Mouse (Mus musculus): ENCODE measurements around the gene Zeb2. TPM values are rescaled to one million over a fixed set of nuclear protein-coding genes. Genes with fewer than 3 reads are reported as not detected.

Gene Zeb2
- 34.5 and 37.4 TPM in 2 replicates for polyA plus RNA-seq (2015; fragmentation: Nextera tagmentation; extraction: Ambion mirVana)

DNA sequence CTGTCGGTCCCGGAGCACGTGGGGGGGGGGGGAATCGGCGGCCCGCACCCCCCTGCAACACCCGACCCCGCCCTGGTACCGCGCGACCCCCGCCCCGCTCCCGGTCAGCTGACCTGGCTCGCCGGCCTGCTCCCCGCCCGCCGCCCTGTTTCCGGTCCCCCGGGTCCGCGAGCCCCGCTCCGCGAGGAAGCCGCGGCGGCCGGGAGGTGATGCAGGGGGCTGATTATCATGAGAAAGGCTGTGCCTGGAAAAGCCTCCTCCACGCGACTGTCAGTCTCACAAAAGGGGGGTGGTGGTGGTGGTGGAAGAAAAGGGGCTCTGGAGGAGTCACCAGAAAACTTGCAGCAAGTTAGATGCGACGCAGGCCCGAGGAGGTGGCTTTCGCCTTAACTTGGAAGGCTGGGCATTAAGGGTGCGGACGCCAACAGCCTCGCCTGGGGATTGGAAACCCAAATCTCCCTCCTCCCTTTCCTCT, at the start of gene Zeb2:
Zeb2 (minus strand) TSS at position 309 of the 475 bp plus-strand sequence.
- Histone ChIP-seq H3K4me3 (replicated peaks) (peak within 1 kb of the TSS; percentile 48), H3K36me3 (no peaks in the 10 kb centered on the region), H3K27me3 (replicated peaks) (0 out of 2 replicates have a peak, but pooled peaks cover 8% of the 10 kb centered on the region), H3K9ac (peak within 1 kb of the TSS; percentile 37), H3K9me3 (no peaks in the 10 kb centered on the region), H3K4me2 (replicated peaks) (peak within 1 kb of the TSS; percentile 80), H3K27ac (peak within 1 kb of the TSS; percentile 81), H3K4me1 (replicated peaks) (peaks cover 6% of the 10 kb centered on the region; the same call in 1 of the 2 replicates)
- peak; percentile 72 for ATAC-seq
- under 1% methylated on average over 30 of the region's 39 CpGs for WGBS

DNA sequence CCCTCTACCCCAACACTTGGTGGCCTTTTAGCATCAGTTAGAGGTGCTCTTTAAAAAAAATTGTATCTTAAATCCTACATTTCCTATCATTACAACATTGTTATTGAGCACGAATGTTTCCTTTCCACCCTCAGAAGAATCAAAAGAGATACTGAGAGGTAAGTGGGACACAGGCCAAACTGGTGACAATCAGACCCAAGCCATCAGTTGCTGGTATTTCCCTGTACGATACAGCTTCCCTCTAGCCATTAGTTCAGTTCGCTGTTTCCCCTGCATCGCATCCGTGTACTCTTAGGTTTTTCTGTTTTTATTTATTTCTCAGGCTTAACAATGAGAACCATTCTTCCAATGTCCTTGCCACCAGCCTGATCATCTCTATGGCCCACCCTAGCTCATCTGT, 41.6 kb upstream of the Zeb2 start:
- H3K4me2 ChIP-seq (replicated peaks) = no peak overlapping the region
- H3K9ac ChIP-seq = no peak overlapping the region
- H3K4me1 ChIP-seq (replicated peaks) = no peaks in the 10 kb centered on the region
- WGBS = 89% methylated on average over 5 of the region's 5 CpGs
- H3K36me3 ChIP-seq = no peaks in the 10 kb centered on the region
- no peaks in the 10 kb centered on the region for H3K27me3 ChIP-seq (replicated peaks)
- no peaks in the 10 kb centered on the region for H3K9me3 ChIP-seq
- no peak for ATAC-seq
- no peak overlapping the region for H3K27ac ChIP-seq
- H3K4me3 ChIP-seq (replicated peaks) = no peak overlapping the region

DNA sequence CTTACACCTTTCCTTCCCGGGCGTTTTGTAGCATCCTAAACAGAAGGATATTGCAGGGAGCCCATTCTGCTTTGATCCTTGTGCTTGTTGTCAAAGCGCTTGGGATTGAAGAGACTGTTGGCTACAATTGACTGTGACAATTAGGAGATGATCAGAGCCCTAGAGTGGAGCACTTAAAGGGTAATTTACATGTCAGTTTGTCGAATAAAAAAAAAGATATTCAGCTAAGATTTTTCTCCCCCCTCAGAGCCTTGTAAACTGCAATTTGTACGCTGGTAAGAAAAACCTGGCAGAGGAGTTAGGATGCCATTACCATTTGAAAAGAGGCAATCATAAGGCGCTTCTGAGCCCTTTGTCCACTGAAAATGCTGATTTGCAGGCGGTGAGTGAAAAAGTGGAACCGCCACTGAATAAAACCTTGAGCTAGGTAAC, 41.2 kb upstream of the Zeb2 start:
- no peaks in the 10 kb centered on the region for H3K27me3 ChIP-seq (replicated peaks)
- no peak overlapping the region for H3K9ac ChIP-seq
- no peak for ATAC-seq
- 48% methylated on average over 8 of the region's 8 CpGs for WGBS
- H3K4me1 ChIP-seq (replicated peaks) = no peaks in the 10 kb centered on the region
- H3K4me3 ChIP-seq (replicated peaks) = no peak overlapping the region
- no peak overlapping the region for H3K4me2 ChIP-seq (replicated peaks)
- H3K9me3 ChIP-seq = no peaks in the 10 kb centered on the region
- no peaks in the 10 kb centered on the region for H3K36me3 ChIP-seq
- no peak overlapping the region for H3K27ac ChIP-seq

DNA sequence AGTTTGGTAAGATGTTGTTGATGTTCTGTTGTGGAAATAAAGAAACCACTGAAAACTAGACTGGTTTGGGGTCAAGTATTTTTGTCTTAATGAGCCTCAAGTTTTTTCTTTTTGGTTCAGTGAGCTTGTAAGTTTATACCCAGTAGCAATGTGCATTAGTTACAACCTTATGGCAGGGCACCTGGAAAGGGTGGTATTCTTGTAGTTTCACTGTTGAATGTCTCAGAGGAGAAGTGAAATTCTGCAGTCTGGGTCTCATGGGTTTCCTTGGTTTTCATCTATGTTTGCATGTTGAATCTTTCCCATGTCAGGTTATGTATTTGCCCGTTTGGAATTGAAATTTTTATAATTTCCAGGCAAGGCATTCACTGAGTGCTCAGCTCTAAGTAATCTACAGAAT, 36.1 kb upstream of the Zeb2 start:
- Histone ChIP-seq H3K9me3 (no peaks in the 10 kb centered on the region), H3K4me1 (replicated peaks) (no peaks in the 10 kb centered on the region), H3K27ac (no peak overlapping the region), H3K4me2 (replicated peaks) (no peak overlapping the region), H3K27me3 (replicated peaks) (no peaks in the 10 kb centered on the region), H3K4me3 (replicated peaks) (no peak overlapping the region), H3K36me3 (no peaks in the 10 kb centered on the region), H3K9ac (no peak overlapping the region)
- no peak for ATAC-seq
- WGBS = 64% methylated on average over 1 of the region's 1 CpGs

DNA sequence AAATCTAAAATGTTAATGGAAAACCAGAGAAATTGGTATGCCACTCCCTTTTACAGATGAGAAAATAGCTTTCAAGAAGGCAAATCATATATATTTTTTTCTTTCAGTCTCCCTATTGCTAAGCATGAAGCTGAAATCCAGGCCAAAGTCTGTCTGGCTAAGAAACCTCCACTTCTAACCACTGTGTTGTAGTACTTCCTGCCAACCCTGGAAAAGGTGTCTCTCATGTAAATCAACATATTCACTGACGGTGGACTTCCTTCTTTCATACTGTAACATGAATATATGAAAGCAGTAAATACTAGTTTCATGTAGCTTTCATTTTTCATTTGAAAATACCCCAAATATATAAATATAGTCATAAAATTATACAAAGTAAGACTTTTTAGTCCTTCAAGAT, 26.0 kb upstream of the Zeb2 start:
- H3K27ac ChIP-seq = no peak overlapping the region
- H3K9me3 ChIP-seq = no peaks in the 10 kb centered on the region
- no peak overlapping the region for H3K4me3 ChIP-seq (replicated peaks)
- H3K4me1 ChIP-seq (replicated peaks) = no peaks in the 10 kb centered on the region
- ATAC-seq = no peak
- H3K27me3 ChIP-seq (replicated peaks) = no peaks in the 10 kb centered on the region
- H3K9ac ChIP-seq = no peak overlapping the region
- H3K4me2 ChIP-seq (replicated peaks) = no peak overlapping the region
- 82% methylated on average over 1 of the region's 1 CpGs for whole genome bisulfite sequencing
- no peaks in the 10 kb centered on the region for H3K36me3 ChIP-seq

DNA sequence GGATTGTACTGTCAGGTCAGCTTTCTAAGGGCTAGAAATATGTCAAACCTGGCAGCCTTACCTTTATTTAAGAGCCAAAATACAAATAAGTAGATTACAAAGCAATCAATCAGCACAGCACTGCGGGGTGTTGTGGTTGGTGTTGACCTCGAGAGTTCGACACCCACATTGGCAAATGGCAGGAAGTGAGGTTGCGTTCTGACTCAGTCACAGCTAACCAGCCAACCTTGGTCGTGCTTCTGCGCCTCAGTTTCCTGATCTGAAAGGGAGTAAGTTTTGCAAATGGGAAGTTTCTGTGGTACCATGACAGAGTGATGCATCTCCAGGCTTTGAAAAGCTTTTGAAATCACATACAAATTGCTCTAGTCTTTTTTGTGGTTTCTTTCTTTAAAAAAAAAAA, 21.7 kb upstream of the Zeb2 start:
- WGBS = 85% methylated on average over 6 of the region's 6 CpGs
- no peak overlapping the region for H3K4me3 ChIP-seq (replicated peaks)
- no peak for ATAC-seq
- no peak overlapping the region for H3K4me2 ChIP-seq (replicated peaks)
- H3K4me1 ChIP-seq (replicated peaks) = no peaks in the 10 kb centered on the region
- no peaks in the 10 kb centered on the region for H3K27me3 ChIP-seq (replicated peaks)
- no peak overlapping the region for H3K9ac ChIP-seq
- H3K36me3 ChIP-seq = no peaks in the 10 kb centered on the region
- no peaks in the 10 kb centered on the region for H3K9me3 ChIP-seq
- H3K27ac ChIP-seq = no peak overlapping the region

DNA sequence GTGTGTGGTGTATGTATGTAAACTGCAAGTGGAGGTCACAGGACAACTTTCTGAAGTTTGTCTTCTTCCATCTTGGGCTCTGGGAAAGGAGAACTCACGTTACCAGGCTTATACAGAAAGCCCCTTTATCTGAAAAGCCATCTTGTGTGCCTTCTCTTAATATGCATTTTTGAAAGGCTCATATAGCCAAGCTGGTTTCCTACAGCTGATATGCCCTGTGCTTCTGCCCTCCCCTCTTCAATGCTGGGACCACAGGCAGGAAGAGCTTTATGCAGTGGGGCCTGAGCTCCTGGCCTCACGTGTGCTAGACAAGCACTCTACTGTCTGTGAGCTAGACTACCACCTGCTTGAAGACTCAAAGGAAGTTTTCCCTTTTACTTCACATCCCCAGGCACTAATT, 19.6 kb upstream of the Zeb2 start:
- H3K4me3 ChIP-seq (replicated peaks) = no peak overlapping the region
- no peaks in the 10 kb centered on the region for H3K36me3 ChIP-seq
- no peaks in the 10 kb centered on the region for H3K4me1 ChIP-seq (replicated peaks)
- H3K9me3 ChIP-seq = no peaks in the 10 kb centered on the region
- no peak overlapping the region for H3K9ac ChIP-seq
- H3K4me2 ChIP-seq (replicated peaks) = no peak overlapping the region
- ATAC-seq = no peak
- no peak overlapping the region for H3K27ac ChIP-seq
- H3K27me3 ChIP-seq (replicated peaks) = no peaks in the 10 kb centered on the region
- 59% methylated on average over 2 of the region's 2 CpGs for WGBS

DNA sequence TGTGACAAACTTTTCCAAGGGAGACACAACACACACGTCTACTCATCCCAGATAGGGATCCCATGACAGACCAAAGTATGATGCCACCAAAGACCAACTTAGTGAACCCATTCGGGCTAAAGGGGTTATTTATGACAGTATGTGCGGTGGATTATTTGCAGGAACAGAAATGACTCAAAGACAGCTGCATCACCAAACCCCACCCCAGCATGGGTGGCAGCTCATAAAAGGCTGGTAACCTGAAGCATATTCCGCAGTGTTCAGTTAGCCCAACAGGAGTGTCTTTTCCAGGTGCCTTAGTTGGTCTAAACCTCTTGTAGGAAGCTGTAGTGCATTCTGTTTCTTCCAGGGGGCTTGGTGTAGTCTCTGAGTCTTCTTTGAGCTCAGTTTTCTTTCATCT, 16.0 kb upstream of the Zeb2 start:
- 86% methylated on average over 4 of the region's 4 CpGs for WGBS
- no peak overlapping the region for H3K27ac ChIP-seq
- no peaks in the 10 kb centered on the region for H3K27me3 ChIP-seq (replicated peaks)
- H3K4me1 ChIP-seq (replicated peaks) = no peaks in the 10 kb centered on the region
- H3K4me3 ChIP-seq (replicated peaks) = no peak overlapping the region
- no peak overlapping the region for H3K9ac ChIP-seq
- no peak overlapping the region for H3K4me2 ChIP-seq (replicated peaks)
- no peak for ATAC-seq
- H3K9me3 ChIP-seq = no peaks in the 10 kb centered on the region
- H3K36me3 ChIP-seq = no peaks in the 10 kb centered on the region

DNA sequence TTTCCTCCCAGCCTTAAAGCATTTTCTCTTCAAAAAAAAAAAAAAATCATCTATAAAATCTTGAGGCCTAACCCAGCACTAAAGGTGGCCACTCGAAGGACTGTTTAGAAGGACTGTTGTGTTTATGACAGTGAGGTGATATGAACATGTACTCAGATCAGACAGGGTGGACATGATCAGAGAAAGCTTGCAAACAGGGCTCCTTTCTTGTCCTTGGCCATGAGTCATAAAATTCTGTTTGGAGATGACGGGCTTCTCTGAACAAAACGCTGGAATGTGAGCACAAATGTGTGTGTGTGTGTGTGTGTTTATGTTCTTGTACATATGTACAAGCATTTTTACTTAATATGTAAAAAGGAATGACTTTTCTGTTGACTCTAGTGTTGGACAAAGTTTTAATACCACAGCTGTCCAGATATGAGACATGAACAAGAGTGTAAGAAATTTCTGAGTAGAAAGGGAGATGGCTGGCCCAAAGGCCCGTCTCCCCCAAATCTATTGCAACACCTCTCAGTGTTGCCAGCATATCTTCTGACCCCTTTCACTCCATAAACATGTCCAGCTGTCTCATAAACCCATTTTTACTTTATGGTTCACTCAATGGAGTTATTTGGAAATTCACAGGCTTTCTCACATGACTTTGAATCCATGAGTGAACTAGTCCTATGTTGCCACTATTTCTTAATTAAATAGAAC, 13.4 kb upstream of the Zeb2 start:
- no peak overlapping the region for H3K4me2 ChIP-seq (replicated peaks)
- H3K9me3 ChIP-seq = no peaks in the 10 kb centered on the region
- H3K27ac ChIP-seq = no peak overlapping the region
- H3K4me1 ChIP-seq (replicated peaks) = no peaks in the 10 kb centered on the region
- no peak for ATAC-seq
- no peak overlapping the region for H3K9ac ChIP-seq
- WGBS = 71% methylated on average over 4 of the region's 4 CpGs
- no peaks in the 10 kb centered on the region for H3K27me3 ChIP-seq (replicated peaks)
- H3K4me3 ChIP-seq (replicated peaks) = no peak overlapping the region
- H3K36me3 ChIP-seq = no peaks in the 10 kb centered on the region

DNA sequence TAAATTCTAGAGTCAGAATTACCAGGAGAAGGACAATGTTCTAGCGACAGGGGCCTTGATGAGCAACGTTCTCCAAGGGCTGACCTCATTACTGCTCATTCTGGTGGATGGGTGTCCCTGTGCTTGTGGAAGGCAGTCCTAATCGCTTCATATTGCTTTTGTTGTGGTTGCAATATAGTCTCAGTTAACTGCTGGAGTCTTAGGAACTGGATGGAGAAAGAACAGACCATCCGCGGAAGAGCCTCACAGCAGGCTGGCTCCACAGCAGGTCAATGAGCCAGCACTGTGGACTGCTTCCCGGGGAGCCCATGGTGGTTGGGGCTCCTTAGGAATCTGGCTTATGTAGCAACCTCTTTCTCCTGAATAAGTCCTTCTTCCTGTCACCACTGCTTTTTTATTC, 12.4 kb upstream of the Zeb2 start:
- no peak overlapping the region for H3K4me3 ChIP-seq (replicated peaks)
- H3K9me3 ChIP-seq = no peaks in the 10 kb centered on the region
- H3K9ac ChIP-seq = no peak overlapping the region
- H3K4me2 ChIP-seq (replicated peaks) = no peak overlapping the region
- no peak for ATAC-seq
- no peaks in the 10 kb centered on the region for H3K27me3 ChIP-seq (replicated peaks)
- H3K36me3 ChIP-seq = no peaks in the 10 kb centered on the region
- WGBS = 56% methylated on average over 6 of the region's 6 CpGs
- no peaks in the 10 kb centered on the region for H3K4me1 ChIP-seq (replicated peaks)
- H3K27ac ChIP-seq = no peak overlapping the region

DNA sequence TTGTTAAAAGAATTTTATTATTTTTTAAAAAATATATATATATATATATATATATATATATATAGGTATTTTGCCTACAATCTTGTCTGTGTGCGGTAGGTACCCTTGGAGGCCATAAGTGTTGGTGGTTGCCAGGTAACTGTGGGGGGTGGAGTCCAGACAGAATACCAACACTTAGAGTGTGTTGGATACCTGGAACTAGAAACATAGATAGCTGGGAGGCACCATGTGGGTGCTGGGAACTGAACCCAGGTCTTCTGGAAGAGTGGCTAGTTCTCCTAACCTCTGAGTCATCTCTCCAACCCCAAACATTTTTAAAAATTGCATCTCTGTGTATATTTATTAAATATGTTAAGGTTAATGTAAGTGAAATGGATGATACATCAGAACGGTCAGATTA, 11.5 kb upstream of the Zeb2 start:
- WGBS = 99% methylated on average over 2 of the region's 2 CpGs
- Histone ChIP-seq H3K36me3 (no peaks in the 10 kb centered on the region), H3K27ac (no peak overlapping the region), H3K4me1 (replicated peaks) (no peaks in the 10 kb centered on the region), H3K4me2 (replicated peaks) (no peak overlapping the region), H3K9ac (no peak overlapping the region), H3K4me3 (replicated peaks) (no peak overlapping the region), H3K9me3 (no peaks in the 10 kb centered on the region), H3K27me3 (replicated peaks) (no peaks in the 10 kb centered on the region)
- no peak for ATAC-seq

DNA sequence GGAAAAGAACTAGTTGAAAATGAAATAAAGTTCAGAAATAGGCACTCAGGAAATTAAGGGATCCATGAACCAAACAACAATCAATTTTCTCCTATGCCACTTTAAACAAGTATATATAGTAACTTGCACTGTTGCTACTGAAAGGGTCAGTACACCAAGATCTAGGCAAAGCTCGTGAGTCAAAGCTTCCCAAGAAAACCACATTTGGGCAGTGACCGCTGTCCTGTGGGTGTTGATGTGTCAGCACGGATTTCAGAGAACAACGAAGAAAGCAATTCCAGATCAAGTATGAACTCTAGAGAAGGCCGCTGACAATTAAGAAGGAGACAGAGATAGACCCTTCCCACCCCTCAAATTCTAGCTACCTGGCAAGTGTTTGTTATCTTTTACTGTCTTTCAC, 9.2 kb upstream of the Zeb2 start:
- no peak overlapping the region for H3K9ac ChIP-seq
- H3K4me2 ChIP-seq (replicated peaks) = no peak overlapping the region
- no peaks in the 10 kb centered on the region for H3K9me3 ChIP-seq
- H3K36me3 ChIP-seq = no peaks in the 10 kb centered on the region
- no peaks in the 10 kb centered on the region for H3K27me3 ChIP-seq (replicated peaks)
- H3K4me1 ChIP-seq (replicated peaks) = no peaks in the 10 kb centered on the region
- no peak overlapping the region for H3K27ac ChIP-seq
- H3K4me3 ChIP-seq (replicated peaks) = no peak overlapping the region
- no peak for ATAC-seq
- WGBS = 90% methylated on average over 5 of the region's 5 CpGs

DNA sequence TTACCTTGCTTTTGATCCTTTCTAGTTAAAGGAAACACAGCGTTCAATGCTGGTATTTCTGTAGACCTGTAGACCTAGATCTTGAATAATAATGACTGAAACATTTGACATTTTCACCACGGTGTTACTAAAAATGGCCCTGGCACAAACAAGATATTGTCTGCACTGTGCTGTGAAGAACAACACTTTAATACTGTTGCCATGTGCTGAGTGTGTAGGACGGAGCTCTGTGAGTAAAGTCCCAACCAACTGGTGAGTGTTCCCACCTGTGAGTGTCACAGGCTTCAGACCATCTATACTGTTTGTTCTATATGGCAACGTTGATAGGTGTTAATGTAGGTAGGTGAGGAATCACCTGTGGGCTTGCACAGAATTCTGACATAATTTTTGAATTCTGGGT, 8.0 kb upstream of the Zeb2 start:
- Histone ChIP-seq H3K4me2 (replicated peaks) (no peak overlapping the region), H3K27ac (no peak overlapping the region), H3K9me3 (no peaks in the 10 kb centered on the region), H3K36me3 (no peaks in the 10 kb centered on the region), H3K4me1 (replicated peaks) (no peaks in the 10 kb centered on the region), H3K4me3 (replicated peaks) (no peak overlapping the region), H3K9ac (no peak overlapping the region), H3K27me3 (replicated peaks) (no peaks in the 10 kb centered on the region)
- ATAC-seq = no peak
- WGBS = 65% methylated on average over 4 of the region's 4 CpGs

Data from intestine, embryonic 15.5 days (tissue).